Mouse (Mus musculus) layer of hippocampus, postnatal 10 days (tissue): ENCODE results near the gene Olfr739. TPM values are rescaled to one million over a fixed set of nuclear protein-coding genes. Genes with fewer than 3 reads are reported as not detected.

Experiments used
- DNase-seq, 2 experiments: peaks; one replicate each; pipeline ENCODE4 v3.0.0; 2021; ENCODE audit warnings: low spot score in 2 of 2
- long read RNA-seq: library from polyadenylated mRNA; stranded (forward); transcript quantifications from one replicate; pipeline ENCODE4 v2.0.0, GENCODE M21; 2023
- total RNA-seq, 2 experiments: library from RNA; stranded (reverse); gene quantifications; 2 replicates each; pipeline ENCODE4 v1.2.3; 2021

Gene Olfr739
- total RNA-seq = not detected
- long read RNA-seq = 0 reads

DNA sequence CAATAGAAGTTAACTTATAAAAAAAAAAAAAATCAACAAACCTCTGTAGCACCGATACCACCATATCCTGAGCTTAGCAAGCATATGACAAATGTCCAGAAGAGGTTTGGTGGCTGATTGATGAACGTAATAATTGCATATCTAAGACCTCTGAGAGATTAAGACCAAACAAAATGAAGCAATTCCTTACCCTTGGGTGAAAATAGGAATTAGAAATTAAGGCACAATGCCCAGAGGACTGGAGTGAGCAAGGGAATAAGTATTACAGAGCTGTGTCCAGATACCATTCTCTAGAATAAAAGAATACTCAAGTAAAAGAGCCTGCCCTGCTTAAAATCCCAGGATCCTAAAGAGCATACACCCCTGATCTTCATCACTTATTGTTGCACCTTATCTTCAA lies at the start of gene Olfr739:
Gene Olfr739 (plus strand): TSS at position 301 of the 400 bp plus-strand sequence.
- DNase-seq = no peak

DNA sequence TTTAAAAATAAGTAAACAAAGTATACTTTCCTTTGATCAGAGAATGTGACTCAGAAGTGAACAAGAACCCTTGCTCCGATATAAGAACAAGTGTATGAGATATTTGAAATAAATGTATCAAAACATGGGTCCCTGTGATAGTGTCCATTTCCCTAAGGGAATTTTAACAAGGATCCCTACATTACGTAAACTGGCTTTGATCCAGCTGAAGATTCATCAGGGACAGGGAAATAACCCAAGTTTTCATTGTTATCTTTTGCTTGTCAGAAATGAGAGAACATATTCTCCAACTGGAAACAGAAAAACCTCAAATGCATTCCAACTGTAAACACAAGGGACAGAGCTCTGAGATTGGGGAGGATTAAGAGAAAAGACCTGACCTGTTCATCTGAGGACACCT lies 37.6 kb upstream of the Olfr739 start, which contains the start of gene Olfr736:
Gene Olfr736 (plus strand): TSS at position 301 of the 400 bp plus-strand sequence.
- no peak for DNase-seq

DNA sequence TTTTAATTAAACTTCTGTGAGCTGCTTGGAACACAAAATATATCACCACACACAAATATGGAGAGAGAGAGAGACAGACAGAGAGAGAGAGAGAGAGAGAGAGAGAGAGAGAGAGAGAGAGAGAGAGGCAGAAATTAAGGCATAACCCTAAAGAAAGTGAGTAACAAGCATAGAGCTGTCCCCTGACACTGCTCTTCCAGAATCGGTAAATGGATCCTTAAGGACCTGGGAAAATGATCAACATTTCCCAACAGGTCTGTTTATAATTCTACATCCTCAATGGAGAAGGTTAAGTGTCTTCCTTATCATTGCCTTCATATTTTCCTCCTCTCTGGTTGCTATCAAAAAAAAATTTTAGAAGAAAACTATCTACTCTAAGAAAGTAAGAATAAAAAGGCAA lies 11.2 kb upstream of the Olfr739 start, which contains the start of gene Olfr738:
Gene Olfr738 (plus strand): TSS at position 301 of the 400 bp plus-strand sequence.
- DNase-seq = no peak

DNA sequence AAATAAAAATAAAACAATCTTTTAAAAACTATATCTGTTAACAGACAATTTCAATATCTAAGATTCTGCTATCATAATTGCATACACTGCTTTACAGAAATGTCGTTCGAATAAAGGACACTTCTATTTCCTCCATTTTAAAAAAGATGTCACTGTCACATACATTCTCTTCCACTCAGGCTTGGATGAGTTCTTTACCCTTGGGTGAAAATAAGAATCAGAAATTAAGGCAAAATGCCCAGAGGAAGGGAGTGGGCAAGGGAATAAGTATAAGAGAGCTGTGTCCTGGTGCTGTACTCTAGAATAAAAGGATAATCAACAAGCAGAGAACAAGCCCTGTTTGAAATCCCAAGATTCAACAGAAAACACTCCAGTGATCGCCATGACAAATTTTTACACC lies 26.8 kb downstream of the Olfr739 start, which contains the start of gene Olfr740:
Gene Olfr740 (plus strand): TSS at position 301 of the 400 bp plus-strand sequence.
- no peak for DNase-seq

DNA sequence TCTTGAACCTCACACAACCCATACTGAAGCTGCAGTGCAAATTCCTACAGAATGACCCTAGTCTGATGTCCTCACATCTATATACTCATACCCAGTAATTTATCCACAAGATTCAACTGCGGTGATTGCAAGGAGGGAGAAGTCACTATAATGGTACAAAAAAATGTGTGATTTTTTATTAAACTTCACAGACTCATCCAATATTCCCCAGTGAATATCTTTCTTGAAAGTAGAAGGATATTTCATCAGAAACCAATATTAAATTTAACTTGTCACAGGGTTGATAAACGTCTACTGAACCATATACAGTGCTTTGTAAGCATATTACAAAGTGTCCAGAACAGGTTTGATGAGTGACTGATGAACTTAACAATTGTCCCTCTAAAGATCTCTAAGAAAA lies 54.0 kb downstream of the Olfr739 start, which contains the start of gene Olfr741:
Gene Olfr741 (plus strand): TSS at position 301 of the 400 bp plus-strand sequence.
- no peak for DNase-seq

Other genes starting within 250 kb of the Olfr739 start
- not detected for gene Olfr730, start 230.4 kb upstream of the Olfr739 start, total RNA-seq
- not detected for gene Olfr731, start 176.8 kb upstream of the Olfr739 start, total RNA-seq
- gene Olfr732, start 134.4 kb upstream of the Olfr739 start, total RNA-seq = not detected
- gene Olfr733, start 117.1 kb upstream of the Olfr739 start, total RNA-seq = not detected
- not detected for gene Olfr734, start 91.9 kb upstream of the Olfr739 start, total RNA-seq
- gene Olfr735, start 69.8 kb upstream of the Olfr739 start, total RNA-seq = not detected
- not detected for gene Tlr11, start 60.7 kb upstream of the Olfr739 start, total RNA-seq
- not detected for gene Olfr736, start 37.5 kb upstream of the Olfr739 start, total RNA-seq
- gene Olfr738, start 11.1 kb upstream of the Olfr739 start, total RNA-seq = not detected
- gene Olfr740, start 26.9 kb downstream of the Olfr739 start, total RNA-seq = not detected
- not detected for gene Olfr741, start 54.1 kb downstream of the Olfr739 start, total RNA-seq
- not detected for gene Olfr742, start 85.0 kb downstream of the Olfr739 start, total RNA-seq
- gene Olfr743, start 103.2 kb downstream of the Olfr739 start, total RNA-seq = not detected
- gene Olfr744, start 196.3 kb downstream of the Olfr739 start, total RNA-seq = not detected
- not detected for gene Olfr745, start 220.8 kb downstream of the Olfr739 start, total RNA-seq
- not detected for gene Olfr746, start 228.5 kb downstream of the Olfr739 start, total RNA-seq